15 mouse cellular contexts compared by ENCODE assay signal in genomic region chr15:97424961-97425360, GRCm38 (mm10).
"Had no signal": no experiment of that assay in that cellular context is flagged by ENCODE, and none has a peak within 500 bp of the region (broad histone marks: within the 10 kb centered on the region; RNA-seq: fewer than 3 reads in every experiment).

No protein-coding gene starts in this region.

- H3K27me3 ChIP-seq: limb, embryonic 12.5 days; liver, embryonic 13.5 days; lung, embryonic 15.5 days; midbrain, embryonic 12.5 days; neural tube, embryonic 15.5 days had no signal

- H3K27ac ChIP-seq: kidney, postnatal 0 days; layer of hippocampus, adult 2 months; limb, embryonic 12.5 days; liver, embryonic 13.5 days; lung, embryonic 15.5 days; macrophage; midbrain, embryonic 12.5 days; neural tube, embryonic 15.5 days had no signal

- H3K4me3 ChIP-seq: layer of hippocampus, adult 2 months; limb, embryonic 12.5 days; liver, embryonic 13.5 days; lung, embryonic 15.5 days; megakaryocyte, embryonic 14.5 days; midbrain, embryonic 12.5 days; neural tube, embryonic 15.5 days had no signal

- H3K4me1 ChIP-seq: limb, embryonic 12.5 days; lung, embryonic 15.5 days; midbrain, embryonic 12.5 days; neural tube, embryonic 15.5 days had no signal

- H3K36me3 ChIP-seq: limb, embryonic 12.5 days; liver, embryonic 13.5 days; lung, embryonic 15.5 days; midbrain, embryonic 12.5 days; neural tube, embryonic 15.5 days had no signal

- DNase-seq: kidney, adult 9 months; kidney, postnatal 4 days; liver; liver, embryonic 13.5 days; liver, postnatal 0 days; right cerebral cortex, postnatal 4 days had no signal

- ATAC-seq: intestine, postnatal 0 days; liver, postnatal 0 days had no signal
